19 mouse cellular contexts compared by ENCODE assay signal in the genomic region with DNA sequence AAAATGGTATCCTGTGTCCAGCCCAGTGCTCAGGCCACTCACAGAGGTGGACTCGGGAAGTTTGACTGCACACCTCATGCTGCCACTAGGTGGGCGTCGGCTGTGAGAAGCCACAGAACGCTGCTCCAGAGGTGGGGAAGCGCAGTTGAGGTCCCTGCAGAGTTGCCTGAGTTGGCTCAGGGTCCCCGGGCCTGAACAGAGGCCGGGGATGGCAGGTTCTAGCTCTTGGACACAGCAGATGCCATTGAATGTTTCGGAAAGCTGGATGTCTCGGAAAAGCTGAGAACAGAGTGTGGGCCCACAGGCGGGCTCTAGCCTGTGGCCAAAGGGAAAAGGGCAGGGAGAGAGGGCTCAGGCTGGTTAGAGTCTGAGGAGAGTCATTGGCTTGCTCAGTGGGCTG.
"Had no signal": no experiment of that assay in that cellular context is flagged by ENCODE, and none has a peak within 500 bp of the region (broad histone marks: within the 10 kb centered on the region; RNA-seq: fewer than 3 reads in every experiment).

No protein-coding gene starts in this region.

- H3K36me3 ChIP-seq: midbrain, embryonic 10.5 days; neural tube, embryonic 13.5 days; neural tube, embryonic 15.5 days; stomach, embryonic 15.5 days had no signal

- H3K9me3 ChIP-seq: midbrain, embryonic 10.5 days; neural tube, embryonic 13.5 days; neural tube, embryonic 15.5 days; stomach, embryonic 15.5 days had no signal

- H3K4me2 ChIP-seq: lung, embryonic 14.5 days; neural tube, embryonic 13.5 days; neural tube, embryonic 15.5 days; stomach, embryonic 15.5 days had no signal

- H3K4me3 ChIP-seq: midbrain, embryonic 10.5 days; myocyte; neural tube, embryonic 13.5 days; neural tube, embryonic 15.5 days; stomach, embryonic 15.5 days had no signal

- DNase-seq: lung, adult 18-20 months; lung, embryonic 14.5 days; lung, postnatal 10 days; lung, postnatal 4 days; midbrain, embryonic 14.5 days; retina, postnatal 1 day; right cerebral cortex, adult 18-20 months; right cerebral cortex, postnatal 25 days; right cerebral cortex, postnatal 4 days; thymus, adult 2 months; thymus, postnatal 25 days; thymus, postnatal 4 days had no signal

- H3K4me1 ChIP-seq: midbrain, embryonic 10.5 days; neural tube, embryonic 13.5 days; neural tube, embryonic 15.5 days; stomach, embryonic 15.5 days had no signal

- ATAC-seq: midbrain, embryonic 16.5 days had no signal

- H3K9ac ChIP-seq: lung, embryonic 14.5 days; neural tube, embryonic 13.5 days; neural tube, embryonic 15.5 days; stomach, embryonic 15.5 days had no signal

- H3K27ac ChIP-seq: midbrain, embryonic 10.5 days; neural tube, embryonic 13.5 days; neural tube, embryonic 15.5 days; stomach, embryonic 15.5 days; stomach, postnatal 0 days had no signal

- H3K27me3 ChIP-seq: neural tube, embryonic 13.5 days; neural tube, embryonic 15.5 days; stomach, embryonic 15.5 days had no signal
